Mouse (Mus musculus) lung, embryonic 16.5 days (tissue): ENCODE data around the gene Grap. TPM values are rescaled to one million over a fixed set of nuclear protein-coding genes. Genes with fewer than 3 reads are reported as not detected.
"Not testable (repeated sequence)": the region's sequence is repeated elsewhere in the genome, so short reads cannot be mapped to it uniquely, and the experiment has no call there.

Experiments
- ATAC-seq: fragments of 200-750 bp; cut with Nextera tagmentation; 2 replicates; pipeline ENCODE4 v1.8.0; 2017; ENCODE audit warnings: low read depth, mild to moderate bottlenecking, moderate library complexity
- H3K27ac ChIP-seq: fragments of 300-500 bp; sonication (generic); 2 replicates; pipeline ENCODE4 v1.5.1; 2014; ENCODE audit warnings: mild to moderate bottlenecking, control low read depth, low read length
- H3K27me3 ChIP-seq: fragments of 300-500 bp; sonication (generic); 2 replicates; pipeline ENCODE4 v1.6.1; 2014; ENCODE audit warnings: low read depth, low read length, mixed read lengths; ENCODE audit not compliant: control insufficient read depth, insufficient read depth
- H3K36me3 ChIP-seq: fragments of 300-500 bp; sonication (generic); 2 replicates; pipeline ENCODE4 v1.6.1; 2014; ENCODE audit warnings: low read length; ENCODE audit not compliant: control insufficient read depth, insufficient read depth
- H3K4me1 ChIP-seq: fragments of 300-500 bp; sonication (generic); replicated peaks from 2 replicates; pipeline ENCODE4 v1.6.1; 2014; ENCODE audit warnings: low read length, mixed read lengths; ENCODE audit not compliant: control insufficient read depth, insufficient read depth
- H3K4me2 ChIP-seq: fragments of 300-500 bp; sonication (generic); 2 replicates; pipeline ENCODE4 v1.6.1; 2014; ENCODE audit warnings: low read depth, low read length, control low read depth
- H3K4me3 ChIP-seq: fragments of 300-500 bp; sonication (generic); 2 replicates; pipeline ENCODE4 v1.5.1; 2014; ENCODE audit warnings: mild to moderate bottlenecking, low read length, control low read depth
- H3K9ac ChIP-seq: fragments of 300-500 bp; sonication (generic); 2 replicates; pipeline ENCODE4 v1.6.1; 2014; ENCODE audit warnings: low read length, control low read depth
- H3K9me3 ChIP-seq: fragments of 300-500 bp; sonication (generic); 2 replicates; pipeline ENCODE4 v1.6.1; 2016; ENCODE audit warnings: low read length; ENCODE audit not compliant: control insufficient read depth
- WGBS: fragments of 180-500 bp; shearing (Covaris S2); extraction: QIAGEN DNeasy Blood & Tissue Kit; methylation state at CpG from one replicate; pipeline ENCODE4 v1.1.7; 2014; 5-methylcytosine and 5-hydroxymethylcytosine counted together
- polyA plus RNA-seq: library from polyadenylated mRNA; unstranded; fragments of >200 nt; fragmentation: Nextera tagmentation; extraction: Ambion mirVana; gene quantifications from 2 replicates; pipeline ENCODE4 v1.2.1, GENCODE M21; 2015

Grap gene
- polyA plus RNA-seq, 1 experiment from 2014 or later = 43.1 TPM

- no peak for ATAC-seq
- Histone ChIP-seq H3K36me3 (no peaks in the 10 kb centered on the region), H3K4me1 (peaks cover 29% of the 10 kb centered on the region), H3K9ac (no peak overlapping the region), H3K27me3 (no peaks in the 10 kb centered on the region), H3K27ac (no peak overlapping the region), H3K4me2 (no peak overlapping the region), H3K9me3 (no peaks in the 10 kb centered on the region), H3K4me3 (no peak overlapping the region)
- 82% methylated on average over 8 of the region's 8 CpGs for WGBS
These were observed 34.9 kb upstream of the Grap start for GRCm38 (mm10) chr11:61618131-61618530.

GRCm38 (mm10) chr11:61618571-61618970 is 34.5 kb upstream of the Grap start:
- 86% methylated on average over 7 of the region's 8 CpGs for WGBS
- no peak overlapping the region for H3K4me2 ChIP-seq
- H3K4me3 ChIP-seq = no peak overlapping the region
- H3K27ac ChIP-seq = no peak overlapping the region
- no peak for ATAC-seq
- H3K27me3 ChIP-seq = no peaks in the 10 kb centered on the region
- H3K9me3 ChIP-seq = no peaks in the 10 kb centered on the region
- H3K36me3 ChIP-seq = no peaks in the 10 kb centered on the region
- H3K9ac ChIP-seq = no peak overlapping the region
- H3K4me1 ChIP-seq = peaks cover 29% of the 10 kb centered on the region

GRCm38 (mm10) chr11:61619356-61619755 is 33.7 kb upstream of the Grap start:
- WGBS = 8% methylated on average over 6 of the region's 6 CpGs
- Histone ChIP-seq H3K27ac (peak overlapping the region; percentile 35; the same call in 1 of the 2 replicates), H3K4me3 (peak overlapping the region; percentile 53), H3K4me1 (peaks cover 29% of the 10 kb centered on the region), H3K36me3 (no peaks in the 10 kb centered on the region), H3K9ac (peak overlapping the region; percentile 70), H3K27me3 (no peaks in the 10 kb centered on the region), H3K9me3 (no peaks in the 10 kb centered on the region), H3K4me2 (peak overlapping the region; percentile 85)
- ATAC-seq = no peak

- H3K36me3 ChIP-seq = no peaks in the 10 kb centered on the region
- ATAC-seq = peak; percentile 55
- peak overlapping the region; percentile 85 for H3K4me2 ChIP-seq
- H3K27me3 ChIP-seq = no peaks in the 10 kb centered on the region
- no peaks in the 10 kb centered on the region for H3K9me3 ChIP-seq
- H3K9ac ChIP-seq = peak overlapping the region; percentile 70
- H3K4me1 ChIP-seq = peaks cover 29% of the 10 kb centered on the region
- H3K27ac ChIP-seq = peak overlapping the region; percentile 75
- WGBS = 1% methylated on average over 15 of the region's 17 CpGs
- H3K4me3 ChIP-seq = peak overlapping the region; percentile 53
These were observed 33.2 kb upstream of the Grap start for GRCm38 (mm10) chr11:61619791-61620241.

- peaks cover 28% of the 10 kb centered on the region for H3K4me1 ChIP-seq
- peak; percentile 84 for ATAC-seq
- H3K4me2 ChIP-seq = peak overlapping the region; percentile 85
- WGBS = 0% methylated on average over 17 of the region's 17 CpGs
- H3K27ac ChIP-seq = peak overlapping the region; percentile 75
- peak overlapping the region; percentile 53 for H3K4me3 ChIP-seq
- H3K36me3 ChIP-seq = no peaks in the 10 kb centered on the region
- no peaks in the 10 kb centered on the region for H3K27me3 ChIP-seq
- H3K9ac ChIP-seq = peak overlapping the region; percentile 70
- no peaks in the 10 kb centered on the region for H3K9me3 ChIP-seq
These were observed 32.8 kb upstream of the Grap start for GRCm38 (mm10) chr11:61620254-61620670.

- no peaks in the 10 kb centered on the region for H3K27me3 ChIP-seq
- no peaks in the 10 kb centered on the region for H3K9me3 ChIP-seq
- H3K36me3 ChIP-seq = no peaks in the 10 kb centered on the region
- H3K9ac ChIP-seq = peak overlapping the region; percentile 70
- WGBS = 49% methylated on average over 8 of the region's 8 CpGs
- peak overlapping the region; percentile 75; the same call in 1 of the 2 replicates for H3K27ac ChIP-seq
- peaks cover 23% of the 10 kb centered on the region for H3K4me1 ChIP-seq
- no peak for ATAC-seq
- H3K4me2 ChIP-seq = peak overlapping the region; percentile 85
- peak overlapping the region; percentile 53 for H3K4me3 ChIP-seq
These were observed 32.3 kb upstream of the Grap start for GRCm38 (mm10) chr11:61620762-61621161.

- Histone ChIP-seq H3K4me1 (peaks cover 6% of the 10 kb centered on the region; the same call in 1 of the 2 replicates), H3K27me3 (no peaks in the 10 kb centered on the region), H3K4me3 (no peak overlapping the region), H3K36me3 (no peaks in the 10 kb centered on the region), H3K27ac (no peak overlapping the region), H3K9ac (no peak overlapping the region), H3K4me2 (no peak overlapping the region), H3K9me3 (no peaks in the 10 kb centered on the region)
- 79% methylated on average over 7 of the region's 7 CpGs for WGBS
- no peak for ATAC-seq
These were observed 27.9 kb upstream of the Grap start for GRCm38 (mm10) chr11:61625136-61625535.

- Histone ChIP-seq H3K36me3 (no peaks in the 10 kb centered on the region), H3K27ac (no peak overlapping the region), H3K27me3 (no peaks in the 10 kb centered on the region), H3K9ac (no peak overlapping the region), H3K4me3 (no peak overlapping the region), H3K9me3 (no peaks in the 10 kb centered on the region), H3K4me2 (no peak overlapping the region), H3K4me1 (no peaks in the 10 kb centered on the region)
- 88% methylated on average over 1 of the region's 1 CpGs for WGBS
- ATAC-seq = no peak
These were observed 26.6 kb upstream of the Grap start for GRCm38 (mm10) chr11:61626509-61626908.

GRCm38 (mm10) chr11:61629621-61630020 is 23.4 kb upstream of the Grap start:
- Histone ChIP-seq H3K27ac (no peak overlapping the region), H3K27me3 (no peaks in the 10 kb centered on the region), H3K4me1 (no peaks in the 10 kb centered on the region), H3K36me3 (no peaks in the 10 kb centered on the region), H3K9ac (no peak overlapping the region), H3K4me3 (no peak overlapping the region), H3K9me3 (no peaks in the 10 kb centered on the region), H3K4me2 (no peak overlapping the region)
- 40% methylated on average over 3 of the region's 3 CpGs for WGBS
- ATAC-seq = no peak

GRCm38 (mm10) chr11:61636309-61636708 is 16.8 kb upstream of the Grap start:
- ATAC-seq, H3K27me3 ChIP-seq, H3K36me3 ChIP-seq, H3K9ac ChIP-seq, H3K27ac ChIP-seq, H3K4me3 ChIP-seq, H3K4me2 ChIP-seq, H3K9me3 ChIP-seq, H3K4me1 ChIP-seq: not testable (repeated sequence)
- WGBS = 91% methylated on average over 3 of the region's 4 CpGs
